Mouse (Mus musculus) gastrocnemius, postnatal 14 days (tissue): ENCODE measurements at regions not wholly inside any gene's neighbourhood (a gene's known extent, or its start where the extent isn't known, plus 50 kb on each side); places are given as distances from the start of the nearest gene placed in this dataset.

Source experiments
- DNase-seq: peaks from one replicate; pipeline ENCODE4 v3.0.0; 2021; ENCODE audit warnings: mixed read lengths
- intact Hi-C: fragments of 180-260 bp; cut with DNase I; formaldehyde crosslinking; loops from one replicate; pipeline ENCODE4 v1.15.1; 2025; ENCODE audit warnings: low total_unique reads

GRCm38 (mm10) chr7:119089931-119090330 is 94.5 kb downstream of the Gpr139 start:
- intact Hi-C loops = no loop called here
- peak; percentile 12 for DNase-seq

GRCm38 (mm10) chr7:119088537-119088936 is 93.5 kb upstream of the Gprc5b start:
- intact Hi-C loops = no loop called here
- no peak for DNase-seq

GRCm38 (mm10) chr7:119087723-119088419 is 92.9 kb upstream of the Gprc5b start:
- no peak for DNase-seq
- intact Hi-C loops = no loop called here

GRCm38 (mm10) chr7:119085696-119086451 is 90.9 kb upstream of the Gprc5b start:
- intact Hi-C loops = no loop called here

GRCm38 (mm10) chr7:119076712-119077619 is 82.0 kb upstream of the Gprc5b start:
- intact Hi-C loops = no loop called here
- peak; percentile 8 for DNase-seq

More at GRCm38 (mm10) chr7:119085696-119086451, 90.9 kb upstream of the Gprc5b start:
- DNase-seq = no peak

DNA sequence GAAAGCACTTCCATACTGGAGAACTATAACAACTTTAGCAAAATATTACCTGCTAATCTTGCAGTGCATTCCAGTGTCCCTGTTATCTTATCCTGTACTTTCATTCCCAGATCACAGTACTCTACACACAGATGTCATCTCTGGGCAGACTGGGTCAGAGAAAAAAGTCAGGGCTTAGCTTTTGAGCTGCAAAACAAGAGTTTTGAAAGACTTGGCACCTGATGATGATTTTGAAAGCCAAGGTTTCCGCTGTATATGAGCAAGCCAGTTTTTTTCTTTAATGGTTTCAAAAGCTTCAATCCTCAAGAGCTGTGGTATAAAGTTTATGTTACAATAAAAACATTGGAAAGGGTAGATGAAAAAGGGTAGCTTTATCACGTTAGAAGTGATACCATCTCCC is 71.0 kb upstream of the Gprc5b start:
- intact Hi-C loops = no loop called here
- DNase-seq = no peak
